Mouse (Mus musculus) heart, adult 2 months (tissue): ENCODE data around the gene Edem2.

ENCODE experiments used
- CTCF ChIP-seq: fragments of 200-600 bp; IDR thresholded peaks from 2 replicates; pipeline ENCODE4 v1.8.1; 2022; ENCODE audit warnings: antibody characterized with exemption, mild to moderate bottlenecking, moderate library complexity
- EP300 ChIP-seq: fragments of 200-500 bp; IDR thresholded peaks from 2 replicates; pipeline ENCODE4 v1.6.1; 2011; ENCODE audit warnings: low read depth, low read length, control low read depth; ENCODE audit not compliant: insufficient read depth
- POLR2A ChIP-seq: fragments of 200-500 bp; IDR thresholded peaks from 2 replicates; pipeline ENCODE4 v1.6.1; 2011; ENCODE audit warnings: mild to moderate bottlenecking, low read depth, low read length, control low read depth; ENCODE audit not compliant: insufficient read depth

DNA sequence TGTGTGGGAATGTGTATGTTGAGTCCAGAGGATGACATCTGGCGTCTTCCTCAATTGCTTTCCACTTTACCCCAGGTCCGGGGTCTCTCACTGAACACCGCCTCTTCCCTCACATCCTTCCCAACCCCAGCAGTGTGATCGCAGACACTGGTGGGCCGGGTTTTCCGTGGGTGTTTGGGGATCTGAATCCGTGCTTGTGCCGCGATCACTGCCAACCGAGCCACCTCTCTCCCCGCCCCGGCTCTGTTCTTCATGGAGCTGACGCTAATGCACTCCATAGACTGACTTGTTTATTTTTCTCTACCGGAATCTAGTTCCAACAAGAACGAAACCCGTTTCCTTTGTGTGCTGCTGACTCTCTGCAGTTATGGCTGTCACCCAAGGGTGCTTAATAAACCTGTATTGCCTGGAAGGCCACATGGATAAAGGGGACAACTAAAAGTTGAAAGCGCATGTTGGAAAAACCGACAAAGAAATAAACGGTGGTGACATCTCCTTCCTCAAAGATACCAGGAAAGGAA is 27.8 kb downstream of the Edem2 start:
- TF ChIP-seq CTCF = no peak
- no peak for TF ChIP-seq EP300
- TF ChIP-seq POLR2A = no peak
